Mouse (Mus musculus): ENCODE results near the gene Gjb2.
"Not testable (repeated sequence)": the region's sequence is repeated elsewhere in the genome, so short reads cannot be mapped to it uniquely, and the experiment has no call there.

The Gjb2 gene

DNA sequence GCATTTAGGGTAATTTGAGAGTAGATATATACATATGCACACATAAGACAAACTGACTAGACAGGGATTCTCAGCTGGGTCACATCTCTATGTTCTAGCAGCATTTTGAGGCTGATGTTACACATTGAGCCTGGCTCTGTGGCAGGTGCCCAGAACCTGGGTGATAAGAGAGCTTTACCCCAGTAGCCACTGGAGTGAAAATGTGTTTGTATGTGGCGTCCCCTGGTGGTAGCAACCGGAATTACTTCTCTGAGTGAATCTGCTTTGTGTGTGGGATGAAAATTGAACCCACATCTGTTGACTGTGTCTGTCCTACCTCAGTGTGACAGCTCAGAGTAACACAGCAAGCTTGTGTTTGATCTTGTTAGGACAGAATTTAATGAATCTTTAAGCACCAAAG lies 34.6 kb downstream of the Gjb2 start:
- not testable (repeated sequence) for ATAC-seq (ENCODE audit: low TSS enrichment)

- ATAC-seq (ENCODE audit: low TSS enrichment), result no peak
These were observed 38.4 kb downstream of the Gjb2 start for GRCm38 (mm10) chr14:57066053-57066452.

- peak; percentile 84 for ATAC-seq (ENCODE audit: low TSS enrichment)
These were observed 44.5 kb downstream of the Gjb2 start for GRCm38 (mm10) chr14:57060052-57060451.

DNA sequence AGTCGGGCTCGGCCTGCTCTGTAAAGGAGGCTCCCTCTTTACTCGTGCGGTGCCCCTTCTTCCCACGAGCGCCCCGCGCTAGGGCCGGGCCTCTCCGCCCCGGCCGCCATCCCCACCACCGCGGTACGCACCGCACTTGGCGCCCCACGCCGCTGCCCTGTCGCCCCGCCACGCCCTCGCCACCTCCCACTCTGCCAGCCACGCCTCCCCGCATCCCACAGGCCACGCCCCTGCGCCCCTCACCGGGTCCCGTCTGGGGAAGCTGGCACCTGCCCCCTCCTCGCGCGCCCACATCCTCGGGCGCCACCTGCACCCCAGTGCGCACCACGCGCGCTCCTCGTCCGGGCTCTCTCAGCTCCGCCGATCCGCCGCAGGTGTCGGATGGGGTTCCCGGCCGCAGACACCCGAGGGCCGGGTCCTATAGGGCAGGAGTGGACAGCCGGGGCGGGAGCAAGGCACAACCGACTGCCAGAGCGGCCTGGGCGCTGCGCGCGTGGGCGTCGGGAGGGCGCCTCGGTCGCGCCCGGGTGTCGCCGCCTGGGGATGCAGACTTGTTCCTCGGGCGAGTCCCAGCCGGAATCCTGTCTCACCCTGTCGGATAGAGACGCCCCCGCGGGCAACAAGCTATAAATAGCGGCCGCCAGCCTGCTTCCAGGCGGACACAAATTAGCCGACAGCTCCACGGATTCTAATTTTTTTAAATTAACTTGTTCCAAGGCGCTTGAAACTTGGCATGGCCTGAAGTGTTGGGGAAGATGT lies 46.8 kb downstream of the Gjb2 start, which contains the start of gene Gja3:
Gene Gja3 (minus strand): TSS at position 538 of the 759 bp plus-strand sequence.
- no peak for ATAC-seq (ENCODE audit: low TSS enrichment)

GRCm38 (mm10) chr14:57057204-57057562 lies 47.3 kb downstream of the Gjb2 start:
- ATAC-seq (ENCODE audit: low TSS enrichment), result no peak

DNA sequence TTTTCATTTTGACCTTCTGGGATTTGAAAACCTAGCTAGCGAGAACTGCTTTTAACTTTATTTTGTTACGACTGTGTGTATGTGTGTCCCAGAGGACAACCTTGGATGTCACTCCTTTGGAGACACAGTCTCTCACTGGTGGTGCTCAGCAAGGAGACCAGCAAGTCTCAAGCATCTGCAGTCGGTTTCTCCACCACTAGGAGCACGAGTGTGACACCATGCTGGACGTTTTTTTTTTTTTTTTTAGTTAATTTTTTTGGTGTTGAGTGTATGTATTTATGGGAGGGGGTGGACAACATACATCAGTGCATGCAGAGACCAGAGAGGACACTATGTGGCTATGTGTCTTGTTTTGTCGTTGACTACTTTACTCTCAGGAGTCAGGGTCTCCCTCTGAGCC lies 51.8 kb downstream of the Gjb2 start:
- ATAC-seq (ENCODE audit: low TSS enrichment), result no peak

All from frontal cortex, adult (tissue).